22 mouse cellular contexts compared by ENCODE assay signal in genomic region chr5:65487381-65487780, GRCm38 (mm10). TPM values are rescaled to one million over a fixed set of nuclear protein-coding genes. Genes with fewer than 3 reads are reported as not detected.
DNase-seq lines count a peak whose midpoint lies in the region; ATAC-seq and TF ChIP-seq lines count a peak whose summit lies in the region.
"Had no signal": no experiment of that assay in that cellular context is flagged by ENCODE, and none has a peak within 500 bp of the region (broad histone marks: within the 10 kb centered on the region; RNA-seq: fewer than 3 reads in every experiment).

No protein-coding gene starts in this region.

- peaks cover 9% of the 10 kb centered on the region; the same call in 1 of the 2 replicates for H3K36me3 ChIP-seq in heart, embryonic 12.5 days
- peaks cover 2% of the 10 kb centered on the region; the same call in 1 of the 2 replicates for H3K36me3 ChIP-seq in splenic B cell, adult 2 months (ENCODE audit: control insufficient read depth, insufficient read depth, low read length, poor library complexity, severe bottlenecking)
- H3K36me3 ChIP-seq: embryonic facial prominence, embryonic 10.5 days had no signal

- intact Hi-C loops in gastrocnemius, adult 2 months (cut with DNase I) = no loop called here

- ATAC-seq in heart, embryonic 12.5 days (ENCODE audit: insufficient number of reproducible peaks, low FRiP score) = no peak
- ATAC-seq: forebrain, embryonic 16.5 days; inflammation-experienced regulatory T-cells, adult 6 months had no signal

- H3K9me3 ChIP-seq in heart, embryonic 12.5 days (replicated peaks) = no peaks in the 10 kb centered on the region
- H3K9me3 ChIP-seq: embryonic facial prominence, embryonic 10.5 days; G1E had no signal

- WGBS in lung, adult 2 months = 60% methylated on average over 10 of the region's 10 CpGs
- 44% methylated on average over 10 of the region's 10 CpGs for WGBS in heart, embryonic 12.5 days

- no peak for TF ChIP-seq CTCF in gastrocnemius, adult 2 months (IDR thresholded peaks at IDR 0.05)
- no peak for TF ChIP-seq CTCF in lung, adult 2 months (IDR thresholded peaks at IDR 0.05; ENCODE audit: insufficient read depth, low read length)

- no peak for DNase-seq in gastrocnemius, adult 2 months
- no peak for DNase-seq in gastrocnemius, postnatal 4 days (ENCODE audit: low spot score in 2 of 2)
- peak; percentile 46 for DNase-seq in lung, postnatal 36 days
- DNase-seq in lung, adult 2 months = no peak
- peak; percentile 57 for DNase-seq in splenic B cell, adult 2 months (ENCODE audit: low read depth, low spot score)
- no peak for DNase-seq in frontal cortex, postnatal 14 days (ENCODE audit: low spot score in 2 of 2)
- DNase-seq: adrenal gland, adult 2 months had no signal

- H3K4me2 ChIP-seq in heart, embryonic 12.5 days = peak overlapping the region; percentile 43

- peaks cover 16% of the 10 kb centered on the region for H3K4me1 ChIP-seq in lung, adult 2 months (ENCODE audit: control insufficient read depth, insufficient read depth, low read length)
- H3K4me1 ChIP-seq in heart, embryonic 12.5 days (replicated peaks) = peaks cover 51% of the 10 kb centered on the region

- H3K9ac ChIP-seq in heart, embryonic 12.5 days = peak overlapping the region; percentile 21; the same call in 1 of the 2 replicates
- H3K9ac ChIP-seq: liver, embryonic 14.5 days had no signal

- peak overlapping the region; percentile 80 for H3K27ac ChIP-seq in gastrocnemius, adult 2 months
- H3K27ac ChIP-seq in heart, embryonic 12.5 days (ENCODE audit: poor library complexity, severe bottlenecking) = peak overlapping the region; percentile 96
- H3K27ac ChIP-seq: embryonic facial prominence, embryonic 10.5 days; kidney, postnatal 0 days; layer of hippocampus, adult 2 months; liver, embryonic 14.5 days had no signal

- no peak for TF ChIP-seq POLR2A in lung, adult 2 months (IDR thresholded peaks at IDR 0.05; ENCODE audit: borderline replicate concordance, extremely low read depth, low read depth, low read length)

- peak overlapping the region; percentile 32; the same call in 1 of the 2 replicates for H3K4me3 ChIP-seq in gastrocnemius, adult 2 months
- H3K4me3 ChIP-seq in lung, adult 2 months (replicated peaks; ENCODE audit: extremely low read depth, low read depth, low read length) = no peak overlapping the region
- H3K4me3 ChIP-seq in heart, embryonic 12.5 days = no peak overlapping the region
- H3K4me3 ChIP-seq: embryonic facial prominence, embryonic 10.5 days; layer of hippocampus, adult 2 months had no signal

- no peaks in the 10 kb centered on the region for H3K27me3 ChIP-seq in heart, embryonic 12.5 days (replicated peaks)
- no peaks in the 10 kb centered on the region; the same call in 1 of the 2 replicates for H3K27me3 ChIP-seq in splenic B cell, adult 2 months (ENCODE audit: control insufficient read depth, insufficient read depth, low read length, poor library complexity, severe bottlenecking)

RNA-seq across cellular contexts. Expression of gene Gm43552, which starts 5.3 kb away (rescaled TPM):
- total RNA-seq in gastrocnemius, adult 2 months (2021) = not detected
- 1 to 10 TPM in 1 of 2 experiments, not detected in 1; 3.0 TPM for total RNA-seq in gastrocnemius, postnatal 4 days (2021)
- not detected in 2 replicates for polyA plus RNA-seq in lung, adult 2 months (2012; rRNA removed)
- polyA plus RNA-seq in heart, embryonic 12.5 days (2016; fragmentation: Nextera tagmentation; extraction: Ambion mirVana) = not detected in 2 replicates
- total RNA-seq: G1E; hematopoietic stem cell, adult 5-6 weeks; megakaryocyte-erythroid progenitor cell, adult 5-6 weeks; midbrain, postnatal 0 days had no signal
- polyA plus RNA-seq: C2C12; embryonic facial prominence, embryonic 10.5 days; forebrain, embryonic 16.5 days; inflammation-experienced regulatory T-cells, adult 6 months; limb, embryonic 11.5 days; liver, embryonic 14.5 days; midbrain, postnatal 0 days; neural tube, embryonic 11.5 days; stomach, embryonic 16.5 days had no signal

RNA-seq across cellular contexts. Expression of gene Smim14, which starts 49.6 kb away (rescaled TPM):
- 10 to 100 TPM; 39.2 to 41.7 TPM for total RNA-seq in gastrocnemius, adult 2 months (2021)
- 10 to 100 TPM; 63.6 to 70.2 TPM for total RNA-seq in gastrocnemius, postnatal 4 days (2021)
- polyA plus RNA-seq in lung, adult 2 months (2012; rRNA removed) = 137 and 157 TPM in 2 replicates
- 124 and 138 TPM in 2 replicates for polyA plus RNA-seq in heart, embryonic 12.5 days (2016; fragmentation: Nextera tagmentation; extraction: Ambion mirVana)

RNA-seq across cellular contexts. Expression of gene Ube2k, which starts 49.7 kb away (rescaled TPM):
- total RNA-seq in gastrocnemius, adult 2 months (2021) = 10 to 100 TPM; 62.1 to 65.9 TPM
- total RNA-seq in gastrocnemius, postnatal 4 days (2021) = 10 to 100 TPM; 77.9 to 88.6 TPM
- polyA plus RNA-seq in lung, adult 2 months (2012; rRNA removed) = 12.3 and 15.1 TPM in 2 replicates
- polyA plus RNA-seq in heart, embryonic 12.5 days (2016; fragmentation: Nextera tagmentation; extraction: Ambion mirVana) = 142 and 152 TPM in 2 replicates

RNA-seq across cellular contexts. Expression of gene Ugdh, which starts 51.6 kb away (rescaled TPM):
- 10 to 100 TPM in 1 of 2 experiments, 1 to 10 TPM in 1; 5.8 to 12.0 TPM for total RNA-seq in gastrocnemius, adult 2 months (2021)
- total RNA-seq in gastrocnemius, postnatal 4 days (2021) = 10 to 100 TPM; 40.8 to 41.9 TPM
- polyA plus RNA-seq in lung, adult 2 months (2012; rRNA removed) = 8.7 and 12.2 TPM in 2 replicates
- 93.5 and 94.4 TPM in 2 replicates for polyA plus RNA-seq in heart, embryonic 12.5 days (2016; fragmentation: Nextera tagmentation; extraction: Ambion mirVana)

Comparison
In these comparisons a context has a peak if more than half of its experiments do, and no peak if none do; other contexts are left out.
1. DNase-seq: peak in lung, postnatal 36 days (single experiment) and splenic B cell, adult 2 months (single experiment); none in gastrocnemius, adult 2 months (single experiment), gastrocnemius, postnatal 4 days (0 of 2), lung, adult 2 months (single experiment) and frontal cortex, postnatal 14 days (0 of 2).